Mouse (Mus musculus) hindlimb bud, embryonic 11.5 days (tissue): Measurements from ENCODE around the gene Haao.
A peak's percentile ranks its signal among the peaks of the same experiment; 100 is the strongest.

Experiments used
- DNase-seq: peaks from one replicate; pipeline ENCODE4 v3.0.0-alpha.2; 2012; ENCODE audit warnings: low read depth, low spot score; ENCODE audit errors: extremely low spot score

Gene Haao

GRCm38 (mm10) chr17:83847815-83848214, at the start of gene Haao:
Gene Haao (minus strand): TSS chr17:83847963.
- no peak for DNase-seq

GRCm38 (mm10) chr17:83897361-83897799, 49.6 kb upstream of the Haao start:
- DNase-seq = no peak

- no peak for DNase-seq
Measured at GRCm38 (mm10) chr17:83896723-83897122, 49.0 kb upstream of the Haao start.

GRCm38 (mm10) chr17:83895321-83895770, 47.6 kb upstream of the Haao start:
- no peak for DNase-seq

GRCm38 (mm10) chr17:83893134-83893533, 45.4 kb upstream of the Haao start:
- no peak for DNase-seq

GRCm38 (mm10) chr17:83891864-83892263, 44.1 kb upstream of the Haao start:
- DNase-seq = no peak

- DNase-seq = no peak
Measured at GRCm38 (mm10) chr17:83890373-83890696, 42.6 kb upstream of the Haao start.

GRCm38 (mm10) chr17:83889691-83890372, 42.1 kb upstream of the Haao start:
- DNase-seq = no peak

GRCm38 (mm10) chr17:83889329-83889690, 41.5 kb upstream of the Haao start:
- no peak for DNase-seq

- DNase-seq = no peak
Measured at GRCm38 (mm10) chr17:83887241-83887640, 39.5 kb upstream of the Haao start.

GRCm38 (mm10) chr17:83886395-83886794, 38.6 kb upstream of the Haao start:
- DNase-seq = no peak

- DNase-seq = no peak
Measured at GRCm38 (mm10) chr17:83885750-83886149, 38.0 kb upstream of the Haao start.

GRCm38 (mm10) chr17:83885021-83885582, 37.3 kb upstream of the Haao start:
- DNase-seq = no peak

GRCm38 (mm10) chr17:83882788-83883187, 35.0 kb upstream of the Haao start:
- no peak for DNase-seq

GRCm38 (mm10) chr17:83881071-83881470, 33.3 kb upstream of the Haao start:
- DNase-seq = no peak

GRCm38 (mm10) chr17:83880174-83880710, 32.5 kb upstream of the Haao start:
- no peak for DNase-seq

- DNase-seq = no peak
Measured at GRCm38 (mm10) chr17:83879631-83880030, 31.9 kb upstream of the Haao start.

- no peak for DNase-seq
Measured at GRCm38 (mm10) chr17:83874610-83875009, 26.8 kb upstream of the Haao start.

- DNase-seq = no peak
Measured at GRCm38 (mm10) chr17:83873363-83874141, 25.8 kb upstream of the Haao start.

GRCm38 (mm10) chr17:83872806-83873348, 25.1 kb upstream of the Haao start:
- DNase-seq = peak; percentile 95

GRCm38 (mm10) chr17:83871354-83871753, 23.6 kb upstream of the Haao start:
- no peak for DNase-seq

- no peak for DNase-seq
Measured at GRCm38 (mm10) chr17:83870385-83870784, 22.6 kb upstream of the Haao start.
